Mouse (Mus musculus): ENCODE results near the gene Gm9958.

GRCm38 (mm10) chr5:90339129-90339952, 27.7 kb upstream of the Gm9958 start:
- TF ChIP-seq CTCF (IDR thresholded peaks at IDR 0.05; ENCODE audit: borderline replicate concordance, extremely low read depth, insufficient read depth, insufficient read length) (no peak), POLR2A (IDR thresholded peaks at IDR 0.05; ENCODE audit: borderline replicate concordance, extremely low read depth, insufficient read depth, insufficient read length, poor library complexity, severe bottlenecking) (no peak)

Data from brain, embryonic 14.5 days (tissue).